Mouse (Mus musculus) liver, embryonic 15.5 days (tissue): ENCODE measurements around the gene Gm44502. TPM values are rescaled to one million over a fixed set of nuclear protein-coding genes. Genes with fewer than 3 reads are reported as not detected.
"Not testable (repeated sequence)": the region's sequence is repeated elsewhere in the genome, so short reads cannot be mapped to it uniquely, and the experiment has no call there.

Experiments
- ATAC-seq: fragments of 200-750 bp; cut with Nextera tagmentation; 2 replicates; pipeline ENCODE4 v1.8.0; 2017; ENCODE audit warnings: moderate number of reproducible peaks, mild to moderate bottlenecking, moderate library complexity; ENCODE audit not compliant: insufficient read depth
- H3K27ac ChIP-seq: fragments of 300-500 bp; sonication (generic); replicated peaks from 2 replicates; pipeline ENCODE4 v1.5.1; 2015; ENCODE audit warnings: mild to moderate bottlenecking, inconsistent platforms
- H3K27me3 ChIP-seq: fragments of 300-500 bp; sonication (generic); 2 replicates; pipeline ENCODE4 v1.6.1; 2015; ENCODE audit warnings: mild to moderate bottlenecking, inconsistent platforms
- H3K36me3 ChIP-seq: fragments of 300-500 bp; sonication (generic); replicated peaks from 2 replicates; pipeline ENCODE4 v1.6.1; 2015; ENCODE audit warnings: moderate library complexity, mild to moderate bottlenecking, inconsistent platforms
- H3K4me1 ChIP-seq: fragments of 300-500 bp; sonication (generic); replicated peaks from 2 replicates; pipeline ENCODE4 v1.6.1; 2015; ENCODE audit warnings: inconsistent platforms
- H3K4me2 ChIP-seq: fragments of 300-500 bp; sonication (generic); 2 replicates; pipeline ENCODE4 v1.6.1; 2015; ENCODE audit warnings: moderate library complexity, mild to moderate bottlenecking, inconsistent platforms
- H3K4me3 ChIP-seq: fragments of 300-500 bp; sonication (generic); replicated peaks from 2 replicates; pipeline ENCODE4 v1.5.1; 2015; ENCODE audit warnings: mild to moderate bottlenecking, inconsistent platforms
- H3K9ac ChIP-seq: fragments of 300-500 bp; sonication (generic); 2 replicates; pipeline ENCODE4 v1.6.1; 2015; ENCODE audit warnings: moderate library complexity, mild to moderate bottlenecking, inconsistent platforms
- H3K9me3 ChIP-seq: fragments of 300-500 bp; sonication (generic); replicated peaks from 2 replicates; pipeline ENCODE4 v1.6.1; 2016; ENCODE audit warnings: inconsistent platforms
- WGBS: fragments of 180-500 bp; shearing (Covaris S2); methylation state at CpG from one replicate; pipeline ENCODE4 v1.1.7; 2015; ENCODE audit warnings: mixed read lengths; ENCODE audit not compliant: insufficient replicate concordance; 5-methylcytosine and 5-hydroxymethylcytosine counted together
- polyA plus RNA-seq: library from polyadenylated mRNA; unstranded; fragments of >200 nt; fragmentation: Nextera tagmentation; extraction: Ambion mirVana; gene quantifications from 2 replicates; pipeline ENCODE4 v1.2.1, GENCODE M21; 2015

Gene Gm44502
- polyA plus RNA-seq, 1 experiment from 2014 or later: not detected

GRCm38 (mm10) chr15:89453865-89454478, 24.5 kb upstream of the Gm44502 start, which contains the start of gene Mapk8ip2:
Gene Mapk8ip2, plus strand, starts transcription at chr15:89453913.
- ATAC-seq: no peak
- 3% methylated on average over 53 of the region's 53 CpGs for WGBS
- Histone ChIP-seq H3K4me1 (peaks cover 9% of the 10 kb centered on the region; the same call in 1 of the 2 replicates), H3K27me3 (peaks cover 86% of the 10 kb centered on the region), H3K9me3 (no peaks in the 10 kb centered on the region), H3K27ac (no peak within 1 kb of the TSS), H3K36me3 (no peaks in the 10 kb centered on the region), H3K9ac (no peak within 1 kb of the TSS), H3K4me3 (peak within 1 kb of the TSS; percentile 32), H3K4me2 (peak within 1 kb of the TSS; percentile 54)

DNA sequence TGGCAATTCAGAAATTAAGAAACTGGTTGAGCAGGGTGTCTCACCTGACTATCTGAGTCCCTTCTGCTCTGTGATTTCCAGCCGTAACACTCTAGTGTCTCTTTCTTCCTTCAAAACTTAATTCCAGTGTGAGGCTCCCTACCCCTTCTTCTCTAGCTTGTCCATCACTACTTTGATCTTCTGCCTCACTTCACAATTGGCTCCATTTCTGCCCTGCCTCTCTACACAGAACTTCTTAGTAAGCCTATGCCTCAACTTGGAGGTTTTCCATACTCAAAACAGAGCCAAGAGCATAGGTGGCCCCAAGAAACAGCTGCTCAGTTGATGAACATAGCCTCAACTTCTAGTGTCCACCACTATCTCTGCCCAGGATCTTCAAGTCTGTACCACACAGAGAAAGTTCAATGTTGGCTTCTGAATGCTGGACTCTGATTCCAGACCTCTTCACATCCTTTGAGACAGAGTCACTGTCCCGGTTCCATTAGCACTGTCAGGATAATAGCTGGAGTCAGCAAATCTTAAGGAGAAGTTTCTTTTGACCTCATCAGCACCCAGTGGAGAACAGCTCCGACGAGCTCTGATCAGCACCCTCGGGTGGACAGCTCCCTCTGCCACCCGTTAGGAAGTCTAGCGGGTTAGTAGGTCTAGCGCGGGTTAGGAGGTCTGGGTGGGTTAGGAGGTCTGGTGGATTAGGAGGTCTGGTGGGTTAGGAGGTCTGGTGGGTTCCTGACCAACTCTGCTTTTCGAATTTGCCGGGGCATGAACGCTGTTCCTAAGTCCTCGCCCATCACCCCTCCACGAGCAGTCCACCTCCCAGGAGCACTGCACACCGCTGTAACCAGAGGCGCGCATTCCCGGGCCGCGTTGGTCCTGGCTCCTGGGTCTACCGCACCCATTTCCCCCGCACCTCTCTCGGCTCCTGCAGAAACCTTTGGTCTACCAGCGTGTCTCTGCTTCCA, 23.7 kb upstream of the Gm44502 start:
- Histone ChIP-seq H3K9me3 (no peaks in the 10 kb centered on the region), H3K36me3 (no peaks in the 10 kb centered on the region), H3K9ac (no peak overlapping the region), H3K27me3 (peaks cover 78% of the 10 kb centered on the region), H3K4me2 (peak overlapping the region; percentile 54), H3K4me1 (peaks cover 9% of the 10 kb centered on the region; the same call in 1 of the 2 replicates), H3K27ac (no peak overlapping the region), H3K4me3 (no peak overlapping the region)
- ATAC-seq: no peak
- 5% methylated on average over 24 of the region's 24 CpGs for WGBS

- H3K4me3 ChIP-seq: no peak overlapping the region
- no peaks in the 10 kb centered on the region for H3K27me3 ChIP-seq
- no peak overlapping the region for H3K9ac ChIP-seq
- no peak overlapping the region for H3K27ac ChIP-seq
- no peaks in the 10 kb centered on the region for H3K4me1 ChIP-seq
- no peaks in the 10 kb centered on the region for H3K9me3 ChIP-seq
- H3K4me2 ChIP-seq: no peak overlapping the region
- 31% methylated on average over 8 of the region's 8 CpGs for WGBS
- no peaks in the 10 kb centered on the region for H3K36me3 ChIP-seq
- no peak for ATAC-seq
Observed at GRCm38 (mm10) chr15:89442486-89443070, 13.1 kb upstream of the Gm44502 start.

- H3K4me2 ChIP-seq: no peak overlapping the region
- H3K36me3 ChIP-seq: no peaks in the 10 kb centered on the region
- no peak overlapping the region for H3K4me3 ChIP-seq
- H3K9me3 ChIP-seq: no peaks in the 10 kb centered on the region
- WGBS: 77% methylated on average over 5 of the region's 5 CpGs
- H3K4me1 ChIP-seq: peaks cover 12% of the 10 kb centered on the region
- H3K27me3 ChIP-seq: no peaks in the 10 kb centered on the region
- ATAC-seq: no peak
- H3K9ac ChIP-seq: no peak overlapping the region
- H3K27ac ChIP-seq: no peak overlapping the region
Observed at GRCm38 (mm10) chr15:89435878-89436277, 6.4 kb upstream of the Gm44502 start.

DNA sequence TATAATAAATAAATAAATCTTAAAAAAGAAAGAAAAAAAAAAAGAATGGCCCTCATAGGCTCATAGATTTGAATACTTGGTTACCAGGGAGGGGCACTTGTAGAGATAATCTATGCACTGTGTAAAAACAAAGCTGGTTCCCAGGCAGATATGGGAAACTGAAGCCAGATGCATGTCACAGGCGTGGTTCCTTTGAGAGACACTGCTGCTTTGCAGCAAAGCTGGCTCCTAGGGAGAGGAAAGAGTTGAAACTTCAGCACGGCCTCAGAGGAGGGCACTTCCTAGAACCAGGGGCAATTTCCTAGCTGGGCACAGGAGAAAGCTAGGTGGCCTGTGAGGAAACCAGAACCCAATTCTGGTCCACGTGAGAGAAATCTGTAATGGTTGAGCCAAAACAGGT, 4.6 kb upstream of the Gm44502 start:
- 45% methylated on average over 3 of the region's 3 CpGs for WGBS
- no peak overlapping the region for H3K27ac ChIP-seq
- ATAC-seq: no peak

GRCm38 (mm10) chr15:89432946-89433345, 3.5 kb upstream of the Gm44502 start:
- H3K4me3 ChIP-seq: no peak overlapping the region
- H3K4me2 ChIP-seq: no peak overlapping the region
- H3K36me3 ChIP-seq: peaks cover 4% of the 10 kb centered on the region
- no peak for ATAC-seq
- peaks cover 31% of the 10 kb centered on the region for H3K4me1 ChIP-seq
- H3K9ac ChIP-seq: no peak overlapping the region
- no peaks in the 10 kb centered on the region for H3K9me3 ChIP-seq
- H3K27ac ChIP-seq: no peak overlapping the region
- 66% methylated on average over 4 of the region's 4 CpGs for WGBS
- no peaks in the 10 kb centered on the region for H3K27me3 ChIP-seq

More for the DNA sequence above, 4.6 kb upstream of the Gm44502 start:
- Histone ChIP-seq H3K9me3 (no peaks in the 10 kb centered on the region), H3K36me3 (no peaks in the 10 kb centered on the region), H3K27me3 (no peaks in the 10 kb centered on the region), H3K4me2 (no peak overlapping the region), H3K4me3 (no peak overlapping the region), H3K9ac (no peak overlapping the region), H3K4me1 (peaks cover 20% of the 10 kb centered on the region)

GRCm38 (mm10) chr15:89431806-89432205, 2.3 kb upstream of the Gm44502 start:
- Histone ChIP-seq H3K27ac (no peak overlapping the region), H3K27me3 (no peaks in the 10 kb centered on the region), H3K9ac (no peak overlapping the region), H3K9me3 (no peaks in the 10 kb centered on the region), H3K4me3 (no peak overlapping the region), H3K36me3 (peaks cover 15% of the 10 kb centered on the region), H3K4me2 (no peak overlapping the region), H3K4me1 (peaks cover 32% of the 10 kb centered on the region)
- 76% methylated on average over 6 of the region's 6 CpGs for WGBS
- ATAC-seq: no peak

- Histone ChIP-seq H3K9me3 (no peaks in the 10 kb centered on the region), H3K9ac (0 out of 2 replicates have a peak overlapping the region, but pooled peaks have one; percentile 9), H3K27ac (no peak overlapping the region), H3K27me3 (no peaks in the 10 kb centered on the region), H3K4me2 (0 out of 2 replicates have a peak overlapping the region, but pooled peaks have one; percentile 90), H3K36me3 (peaks cover 20% of the 10 kb centered on the region), H3K4me1 (peaks cover 32% of the 10 kb centered on the region), H3K4me3 (peak overlapping the region; percentile 85; the same call in 1 of the 2 replicates)
- ATAC-seq: no peak
- 67% methylated on average over 3 of the region's 3 CpGs for WGBS
Observed at GRCm38 (mm10) chr15:89431271-89431670, 1.8 kb upstream of the Gm44502 start.

DNA sequence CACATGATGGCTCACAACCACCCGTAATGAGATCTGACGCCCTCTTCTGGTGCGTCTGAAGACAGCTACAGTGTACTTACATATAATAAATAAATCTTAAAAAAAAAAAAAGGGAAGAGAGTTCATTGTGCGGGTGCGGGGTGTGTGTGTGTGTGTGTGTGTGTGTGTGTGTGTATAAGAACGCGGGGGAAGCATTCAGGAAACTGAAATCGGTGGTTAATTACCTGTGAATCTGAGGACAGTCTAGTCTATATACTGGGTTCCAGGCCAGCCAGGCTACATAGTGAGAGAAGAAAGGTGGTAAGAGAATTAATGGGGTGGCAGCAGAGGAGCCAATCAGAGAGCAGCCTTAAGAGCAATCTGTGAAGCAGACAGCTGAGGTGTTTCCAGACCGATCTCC, 1.3 kb upstream of the Gm44502 start:
- Histone ChIP-seq H3K36me3 (peaks cover 25% of the 10 kb centered on the region), H3K4me2 (peak overlapping the region; percentile 90), H3K9ac (0 out of 2 replicates have a peak overlapping the region, but pooled peaks have one; percentile 9), H3K4me3 (peak overlapping the region; percentile 85), H3K4me1 (peaks cover 33% of the 10 kb centered on the region)
- 52% methylated on average over 9 of the region's 9 CpGs for WGBS
- H3K9me3 ChIP-seq, H3K27me3 ChIP-seq, ATAC-seq, H3K27ac ChIP-seq: not testable (repeated sequence)

- H3K4me3 ChIP-seq: peak overlapping the region; percentile 85
- no peaks in the 10 kb centered on the region for H3K27me3 ChIP-seq
- WGBS: 33% methylated on average over 6 of the region's 6 CpGs
- no peak for ATAC-seq
- peak overlapping the region; percentile 100 for H3K27ac ChIP-seq
- H3K9ac ChIP-seq: peak overlapping the region; percentile 84
- H3K36me3 ChIP-seq: peaks cover 27% of the 10 kb centered on the region
- H3K4me1 ChIP-seq: peaks cover 37% of the 10 kb centered on the region
- H3K9me3 ChIP-seq: no peaks in the 10 kb centered on the region
- H3K4me2 ChIP-seq: peak overlapping the region; percentile 90
Observed at GRCm38 (mm10) chr15:89430341-89430740, 845 bp upstream of the Gm44502 start.
